Mouse (Mus musculus) forebrain, embryonic 14.5 days (tissue): Measurements from ENCODE around the gene Olfr1205. TPM values are rescaled to one million over a fixed set of nuclear protein-coding genes. Genes with fewer than 3 reads are reported as not detected.

ENCODE experiments used
- ATAC-seq: fragments of 200-750 bp; cut with Nextera tagmentation; 2 replicates; pipeline ENCODE4 v1.8.0; 2017; ENCODE audit warnings: mild to moderate bottlenecking, moderate library complexity
- DNase-seq: peaks from one replicate; pipeline ENCODE4 v3.0.0-alpha.2; 2015; ENCODE audit warnings: low spot score
- H3K27ac ChIP-seq: fragments of 300-500 bp; sonication (generic); 2 replicates; pipeline ENCODE4 v1.5.1; 2014; ENCODE audit warnings: low read depth, mild to moderate bottlenecking, control low read depth, low read length, moderate library complexity
- H3K27me3 ChIP-seq: fragments of 300-500 bp; sonication (generic); replicated peaks from 2 replicates; pipeline ENCODE4 v1.6.1; 2014; ENCODE audit warnings: low read length, control low read depth, mixed read lengths; ENCODE audit not compliant: control insufficient read depth, insufficient read depth
- H3K36me3 ChIP-seq: fragments of 300-500 bp; sonication (generic); 2 replicates; pipeline ENCODE4 v1.6.1; 2014; ENCODE audit warnings: low read length, control low read depth; ENCODE audit not compliant: control insufficient read depth, insufficient read depth
- H3K4me1 ChIP-seq: fragments of 300-500 bp; sonication (generic); 2 replicates; pipeline ENCODE4 v1.6.1; 2014; ENCODE audit warnings: antibody characterized with exemption, low read length, control low read depth; ENCODE audit not compliant: control insufficient read depth, insufficient read depth
- H3K4me2 ChIP-seq: fragments of 300-500 bp; sonication (generic); 2 replicates; pipeline ENCODE4 v1.6.1; 2014; ENCODE audit warnings: mild to moderate bottlenecking, control low read depth, low read length
- H3K4me3 ChIP-seq: fragments of 300-500 bp; sonication (generic); 2 replicates; pipeline ENCODE4 v1.5.1; 2014; ENCODE audit warnings: low read depth, low read length, control low read depth
- H3K9ac ChIP-seq: fragments of 300-500 bp; sonication (generic); 2 replicates; pipeline ENCODE4 v1.6.1; 2014; ENCODE audit warnings: mild to moderate bottlenecking, low read length, control low read depth, moderate library complexity
- H3K9me3 ChIP-seq: fragments of 300-500 bp; sonication (generic); replicated peaks from 2 replicates; pipeline ENCODE4 v1.6.1; 2016; ENCODE audit warnings: low read length, control low read depth, mixed read lengths; ENCODE audit not compliant: control insufficient read depth
- WGBS: fragments of 180-500 bp; shearing (Covaris S2); extraction: QIAGEN DNeasy Blood & Tissue Kit; methylation state at CpG from one replicate; pipeline ENCODE4 v1.1.7; 2014; 5-methylcytosine and 5-hydroxymethylcytosine counted together
- polyA plus RNA-seq: library from polyadenylated mRNA; unstranded; fragments of >200 nt; fragmentation: Nextera tagmentation; extraction: Ambion mirVana; gene quantifications from 2 replicates; pipeline ENCODE4 v1.2.1, GENCODE M21; 2014

The Olfr1205 gene
- not detected in 2 replicates for polyA plus RNA-seq

DNA sequence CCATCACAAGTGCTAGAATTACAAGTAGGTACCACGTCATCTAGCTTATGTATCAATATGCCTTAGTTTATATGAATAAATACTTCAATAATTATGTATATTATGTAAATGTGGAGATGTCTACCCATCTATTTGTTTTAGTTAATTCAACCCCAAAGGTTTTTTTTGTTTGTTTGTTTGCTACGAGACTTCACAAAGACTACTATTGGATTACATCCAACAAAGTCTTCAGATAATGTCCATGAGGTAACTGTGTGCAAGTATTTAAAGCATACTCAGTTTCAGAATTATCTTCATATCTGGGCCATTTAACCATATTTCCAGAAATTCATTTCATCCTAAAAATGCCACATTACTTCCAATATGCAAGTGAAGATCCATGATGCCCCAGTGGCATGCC, at the start of gene Olfr1205:
TSS of gene Olfr1205 (plus strand) at position 301 of the 400 bp plus-strand sequence.
- H3K4me3 ChIP-seq, result no peak within 1 kb of the TSS
- no peak within 1 kb of the TSS for H3K9ac ChIP-seq
- no peaks in the 10 kb centered on the region for H3K27me3 ChIP-seq
- ATAC-seq (no peak), DNase-seq (no peak)
- H3K36me3 ChIP-seq, result no peaks in the 10 kb centered on the region
- 86% methylated on average over 2 of the region's 2 CpGs for WGBS
- H3K9me3 ChIP-seq, result no peaks in the 10 kb centered on the region
- no peaks in the 10 kb centered on the region for H3K4me1 ChIP-seq
- H3K27ac ChIP-seq, result no peak within 1 kb of the TSS
- no peak within 1 kb of the TSS for H3K4me2 ChIP-seq

DNA sequence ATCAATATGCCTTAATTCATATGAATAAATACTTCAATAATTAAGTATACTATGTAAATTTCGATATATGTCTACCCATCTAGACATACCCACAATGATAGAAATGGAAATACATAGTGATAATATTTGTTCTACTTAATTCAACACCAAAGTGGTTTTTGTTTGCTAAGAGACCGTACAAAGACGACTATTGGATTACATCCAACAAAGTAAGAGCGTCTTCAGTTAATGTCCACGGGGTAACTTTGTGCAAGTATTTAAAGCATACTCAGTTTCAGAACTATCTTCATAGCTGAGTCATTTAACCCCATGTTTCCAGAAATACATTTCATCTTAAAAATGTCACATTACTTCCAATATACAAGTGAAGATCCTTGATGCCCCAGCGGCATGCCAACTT, 36.8 kb upstream of the Olfr1205 start, which contains the start of gene Olfr1201:
TSS of gene Olfr1201 (plus strand) at position 301 of the 400 bp plus-strand sequence.
- ATAC-seq (no peak), DNase-seq (no peak)
- Histone ChIP-seq H3K4me2 (no peak within 1 kb of the TSS), H3K9me3 (no peaks in the 10 kb centered on the region), H3K4me3 (no peak within 1 kb of the TSS), H3K27me3 (no peaks in the 10 kb centered on the region), H3K27ac (no peak within 1 kb of the TSS), H3K9ac (no peak within 1 kb of the TSS), H3K36me3 (no peaks in the 10 kb centered on the region), H3K4me1 (no peaks in the 10 kb centered on the region)
- WGBS, result 83% methylated on average over 6 of the region's 6 CpGs

DNA sequence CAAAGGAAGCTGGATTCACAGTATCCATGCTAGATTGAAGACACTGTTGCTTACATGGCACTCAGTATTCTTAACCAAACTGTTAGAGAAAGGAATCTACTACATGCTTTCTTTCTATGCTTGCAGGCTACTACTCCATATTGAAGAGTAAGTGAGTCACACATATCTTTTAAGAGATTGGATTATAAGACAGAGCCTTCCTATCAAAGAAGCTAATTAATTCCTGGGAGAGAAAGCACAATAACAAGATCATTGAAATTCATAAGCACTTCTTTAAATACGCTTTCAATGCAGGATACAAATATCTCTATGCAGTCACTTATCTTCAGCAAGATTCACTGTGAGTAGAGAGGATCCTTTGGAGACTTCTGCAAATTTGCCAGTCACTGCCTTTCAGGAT, 15.3 kb upstream of the Olfr1205 start, which contains the start of gene Olfr1202:
TSS of gene Olfr1202 (plus strand) at position 301 of the 400 bp plus-strand sequence.
- Histone ChIP-seq H3K9ac (no peak within 1 kb of the TSS), H3K4me1 (no peaks in the 10 kb centered on the region), H3K9me3 (no peaks in the 10 kb centered on the region), H3K4me2 (no peak within 1 kb of the TSS), H3K4me3 (no peak within 1 kb of the TSS), H3K27ac (no peak within 1 kb of the TSS), H3K27me3 (no peaks in the 10 kb centered on the region), H3K36me3 (no peaks in the 10 kb centered on the region)
- DNase-seq (no peak), ATAC-seq (no peak)
- 85% methylated on average over 1 of the region's 1 CpGs for WGBS

GRCm38 (mm10) chr2:88838477-88838876, 8.9 kb downstream of the Olfr1205 start:
- Histone ChIP-seq H3K9me3 (no peaks in the 10 kb centered on the region), H3K27ac (no peak overlapping the region), H3K27me3 (no peaks in the 10 kb centered on the region), H3K4me3 (no peak overlapping the region), H3K9ac (no peak overlapping the region), H3K4me1 (no peaks in the 10 kb centered on the region), H3K36me3 (no peaks in the 10 kb centered on the region), H3K4me2 (no peak overlapping the region)
- no peak for DNase-seq
- 92% methylated on average over 2 of the region's 2 CpGs for WGBS
- no peak for ATAC-seq

GRCm38 (mm10) chr2:88848992-88849391, 19.5 kb downstream of the Olfr1205 start, which contains the start of gene Olfr1204:
Gene Olfr1204 (plus strand): TSS chr2:88849292.
- Histone ChIP-seq H3K4me3 (no peak within 1 kb of the TSS), H3K4me2 (no peak within 1 kb of the TSS), H3K36me3 (no peaks in the 10 kb centered on the region), H3K27me3 (no peaks in the 10 kb centered on the region), H3K9me3 (no peaks in the 10 kb centered on the region), H3K9ac (no peak within 1 kb of the TSS), H3K27ac (no peak within 1 kb of the TSS), H3K4me1 (no peaks in the 10 kb centered on the region)
- 93% methylated on average over 1 of the region's 1 CpGs for WGBS
- ATAC-seq, result no peak
- no peak for DNase-seq

DNA sequence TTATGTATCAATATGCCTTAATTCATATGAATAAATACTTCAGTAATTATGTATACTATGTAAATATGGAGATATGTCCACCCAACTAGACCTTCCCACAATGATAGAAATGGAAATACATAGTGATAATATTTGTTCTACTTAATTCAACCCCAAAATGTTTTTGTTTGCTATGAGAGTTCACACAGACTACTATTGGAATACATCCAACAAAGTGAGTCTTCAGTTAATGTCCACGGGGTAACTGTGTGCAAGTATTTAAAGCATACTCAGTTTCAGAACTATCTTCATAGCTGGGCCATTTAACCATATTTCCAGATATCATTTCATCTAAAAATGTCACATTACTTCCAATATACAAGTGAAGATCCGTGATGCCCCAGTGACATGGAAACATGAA, 33.4 kb downstream of the Olfr1205 start, which contains the start of gene Olfr1206:
TSS of gene Olfr1206 (plus strand) at position 301 of the 400 bp plus-strand sequence.
- no peak for ATAC-seq
- no peak for DNase-seq
- no peaks in the 10 kb centered on the region for H3K4me1 ChIP-seq
- no peaks in the 10 kb centered on the region for H3K27me3 ChIP-seq
- H3K9me3 ChIP-seq, result no peaks in the 10 kb centered on the region
- H3K4me3 ChIP-seq, result no peak within 1 kb of the TSS
- H3K9ac ChIP-seq, result no peak within 1 kb of the TSS
- no peak within 1 kb of the TSS for H3K4me2 ChIP-seq
- 88% methylated on average over 2 of the region's 2 CpGs for WGBS
- H3K36me3 ChIP-seq, result no peaks in the 10 kb centered on the region
- no peak within 1 kb of the TSS for H3K27ac ChIP-seq

Other genes starting within 250 kb of the Olfr1205 start
- gene Olfr1189, start 243.3 kb upstream of the Olfr1205 start, polyA plus RNA-seq, result not detected in 2 replicates
- not detected in 2 replicates for gene Olfr1191-ps1, start 189.2 kb upstream of the Olfr1205 start, polyA plus RNA-seq
- gene Olfr1192-ps1, start 181.2 kb upstream of the Olfr1205 start, polyA plus RNA-seq, result not detected in 2 replicates
- not detected in 2 replicates for gene Olfr1193, start 154.1 kb upstream of the Olfr1205 start, polyA plus RNA-seq
- gene Olfr1195, start 140.6 kb upstream of the Olfr1205 start, polyA plus RNA-seq, result not detected in 2 replicates
- not detected in 2 replicates for gene Olfr1196, start 125.1 kb upstream of the Olfr1205 start, polyA plus RNA-seq
- gene Olfr1197, start 97.4 kb upstream of the Olfr1205 start, polyA plus RNA-seq, result not detected in 2 replicates
- gene Olfr1198, start 78.4 kb upstream of the Olfr1205 start, polyA plus RNA-seq, result not detected in 2 replicates
- not detected in 2 replicates for gene Olfr1199, start 69.3 kb upstream of the Olfr1205 start, polyA plus RNA-seq
- not detected in 2 replicates for gene Olfr1200, start 59.2 kb upstream of the Olfr1205 start, polyA plus RNA-seq
- gene Olfr1201, start 36.7 kb upstream of the Olfr1205 start, polyA plus RNA-seq, result not detected in 2 replicates
- not detected in 2 replicates for gene Olfr1202, start 15.2 kb upstream of the Olfr1205 start, polyA plus RNA-seq
- gene Olfr1204, start 19.6 kb downstream of the Olfr1205 start, polyA plus RNA-seq, result not detected in 2 replicates
- gene Olfr1206, start 33.5 kb downstream of the Olfr1205 start, polyA plus RNA-seq, result not detected in 2 replicates
- not detected in 2 replicates for gene Olfr1208, start 72.6 kb downstream of the Olfr1205 start, polyA plus RNA-seq
- gene Olfr1209, start 85.4 kb downstream of the Olfr1205 start, polyA plus RNA-seq, result not detected in 2 replicates
- gene Olfr1211, start 108.4 kb downstream of the Olfr1205 start, polyA plus RNA-seq, result not detected in 2 replicates
- not detected in 2 replicates for gene Olfr1212, start 124.2 kb downstream of the Olfr1205 start, polyA plus RNA-seq
- gene Gm13762, start 150.5 kb downstream of the Olfr1205 start, polyA plus RNA-seq, result not detected in 2 replicates
- gene Olfr1214, start 162.9 kb downstream of the Olfr1205 start, polyA plus RNA-seq, result not detected in 2 replicates
- gene Olfr1215, start 177.2 kb downstream of the Olfr1205 start, polyA plus RNA-seq, result not detected in 2 replicates
- gene Olfr1216, start 188.6 kb downstream of the Olfr1205 start, polyA plus RNA-seq, result not detected in 2 replicates
- not detected in 2 replicates for gene Olfr1217, start 202.3 kb downstream of the Olfr1205 start, polyA plus RNA-seq
- gene Olfr1218, start 231.4 kb downstream of the Olfr1205 start, polyA plus RNA-seq, result not detected in 2 replicates